Mouse (Mus musculus): ENCODE measurements around the gene Olfr101.

- TF ChIP-seq CTCF (IDR thresholded peaks at IDR 0.05; ENCODE audit: low read depth, low read length) (no peak), POLR2A (IDR thresholded peaks at IDR 0.05; ENCODE audit: extremely low read depth, insufficient read depth, low read length) (no peak)
Observed at GRCm38 (mm10) chr17:37283360-37283759, 20.8 kb downstream of the Olfr101 start, which contains the start of gene Olfr99.

All from liver, adult 2 months (tissue).